Mouse (Mus musculus) myocyte (in vitro differentiated cells): ENCODE results near the gene Osgep.

Experiments used
- CEBPB ChIP-seq: IDR thresholded peaks from 2 replicates; pipeline ENCODE4 v1.6.1; 2011; ENCODE audit warnings: mild to moderate bottlenecking, moderate library complexity; ENCODE audit not compliant: poor library complexity, insufficient read depth, severe bottlenecking
- E2F4 ChIP-seq: IDR thresholded peaks from one replicate; pipeline ENCODE4 v1.6.1; 2011; ENCODE audit warnings: mild to moderate bottlenecking, control low read depth, moderate library complexity; ENCODE audit not compliant: insufficient read depth
- MAX ChIP-seq: IDR thresholded peaks from one replicate; pipeline ENCODE4 v1.6.1; 2011; ENCODE audit warnings: low read depth, mild to moderate bottlenecking, control low read depth
- MYOD1 ChIP-seq, 3 experiments: IDR thresholded peaks; one replicate each; pipeline ENCODE4 v1.6.1; 2011; ENCODE audit warnings: control low read depth in 2 of 3, low read depth in 2 of 3, mild to moderate bottlenecking in 2 of 3, moderate library complexity in 1 of 3; ENCODE audit not compliant: insufficient read length in 2 of 3, control insufficient read depth in 1 of 3
- MYOG ChIP-seq, 3 experiments: IDR thresholded peaks; one replicate each; pipeline ENCODE4 v1.6.1; 2011; ENCODE audit warnings: control low read depth in 2 of 3, low read depth in 2 of 3, mild to moderate bottlenecking in 2 of 3; ENCODE audit not compliant: insufficient read length in 2 of 3, control insufficient read depth in 1 of 3, insufficient read depth in 1 of 3
- POLR2A ChIP-seq: IDR thresholded peaks from one replicate; pipeline ENCODE4 v1.6.1; 2011; ENCODE audit warnings: low read depth, mild to moderate bottlenecking, control low read depth, moderate library complexity; ENCODE audit not compliant: insufficient read length
- POLR2AphosphoS2 ChIP-seq: IDR thresholded peaks from one replicate; pipeline ENCODE4 v1.6.1; 2011; ENCODE audit warnings: low read depth, control low read depth; ENCODE audit not compliant: insufficient read length
- REST ChIP-seq: IDR thresholded peaks from one replicate; pipeline ENCODE4 v1.6.1; 2011; ENCODE audit warnings: mild to moderate bottlenecking, control low read depth, moderate library complexity; ENCODE audit not compliant: insufficient read depth, insufficient read length
- SRF ChIP-seq: IDR thresholded peaks from one replicate; pipeline ENCODE4 v1.6.1; 2011; ENCODE audit warnings: low read depth; ENCODE audit not compliant: control insufficient read depth, insufficient read length
- TCF12 ChIP-seq: IDR thresholded peaks from one replicate; pipeline ENCODE4 v1.6.1; 2011; ENCODE audit warnings: mild to moderate bottlenecking, control low read depth; ENCODE audit not compliant: poor library complexity, insufficient read depth, severe bottlenecking
- TCF3 ChIP-seq: IDR thresholded peaks from one replicate; pipeline ENCODE4 v1.6.1; 2011; ENCODE audit warnings: low read depth, control low read depth; ENCODE audit not compliant: insufficient read length
- USF1 ChIP-seq: IDR thresholded peaks from one replicate; pipeline ENCODE4 v1.6.1; 2011; ENCODE audit warnings: low read depth, mild to moderate bottlenecking, control low read depth, moderate library complexity

GRCm38 (mm10) chr14:50892541-50893459, 31.9 kb downstream of the Osgep start:
- no peak for TF ChIP-seq POLR2A
- no peak for TF ChIP-seq POLR2AphosphoS2
- TF ChIP-seq E2F4 = no peak
- no peak for TF ChIP-seq SRF
- no peak for TF ChIP-seq MYOG (IDR thresholded peaks at IDR 0.05; ENCODE audit: control insufficient read depth in 1 of 3, insufficient read depth in 1 of 3, insufficient read length in 2 of 3, low read depth in 2 of 3)
- TF ChIP-seq MAX = no peak
- no peak for TF ChIP-seq CEBPB
- no peak for TF ChIP-seq TCF12
- no peak for TF ChIP-seq TCF3
- no peak for TF ChIP-seq USF1
- no peak for TF ChIP-seq REST
- no peak for TF ChIP-seq MYOD1 (IDR thresholded peaks at IDR 0.05; ENCODE audit: control insufficient read depth in 1 of 3, insufficient read length in 2 of 3, low read depth in 2 of 3)
